Mouse (Mus musculus): ENCODE measurements around the gene Umod. TPM values are rescaled to one million over a fixed set of nuclear protein-coding genes. Genes with fewer than 3 reads are reported as not detected.

The Umod gene
- polyA plus RNA-seq, 1 experiment from 2014 or later = not detected

Other genes with a start within 250 kb of the Umod start
- not detected in 2 replicates for gene Gp2, start 20.0 kb downstream of the Umod start, polyA plus RNA-seq (2014; fragmentation: Nextera tagmentation; extraction: Ambion mirVana)
- gene Acsm5, start 40.2 kb upstream of the Umod start, polyA plus RNA-seq (2014; fragmentation: Nextera tagmentation; extraction: Ambion mirVana) = not detected in 2 replicates
- 0.28 TPM in 1 of 2 replicates, not detected in the other for gene Pdilt, start 44.2 kb upstream of the Umod start, polyA plus RNA-seq (2014; fragmentation: Nextera tagmentation; extraction: Ambion mirVana)
- gene Acsm2, start 75.1 kb upstream of the Umod start, polyA plus RNA-seq (2014; fragmentation: Nextera tagmentation; extraction: Ambion mirVana) = not detected in 2 replicates
- not detected in 2 replicates for gene Acsm1, start 127.7 kb upstream of the Umod start, polyA plus RNA-seq (2014; fragmentation: Nextera tagmentation; extraction: Ambion mirVana)
- gene Acsm4, start 210.7 kb upstream of the Umod start, polyA plus RNA-seq (2014; fragmentation: Nextera tagmentation; extraction: Ambion mirVana) = not detected in 2 replicates
- 89.7 and 99.0 TPM in 2 replicates for gene Thumpd1, start 241.5 kb upstream of the Umod start, polyA plus RNA-seq (2014; fragmentation: Nextera tagmentation; extraction: Ambion mirVana)